Mouse (Mus musculus) left cerebral cortex, postnatal 25 days (tissue): ENCODE results near the gene Atp2a1. TPM values are rescaled to one million over a fixed set of nuclear protein-coding genes. Genes with fewer than 3 reads are reported as not detected.
"Not testable (repeated sequence)": the region's sequence is repeated elsewhere in the genome, so short reads cannot be mapped to it uniquely, and the experiment has no call there.

ENCODE experiments used
- DNase-seq, 2 experiments: peaks; one replicate each; pipeline ENCODE4 v3.0.0; 2022; ENCODE audit warnings: low spot score in 2 of 2, mixed read lengths in 1 of 2
- intact Hi-C: fragments of 180-260 bp; cut with DNase I; formaldehyde crosslinking; loops from one replicate; pipeline ENCODE4 v1.15.1; 2025
- total RNA-seq, 2 experiments: library from RNA; stranded (reverse); gene quantifications; 2 replicates each; pipeline ENCODE4 v1.2.3; 2021

Atp2a1 gene
- total RNA-seq, 2 experiments from 2014 or later, result 0.32 to 0.39 TPM

DNA sequence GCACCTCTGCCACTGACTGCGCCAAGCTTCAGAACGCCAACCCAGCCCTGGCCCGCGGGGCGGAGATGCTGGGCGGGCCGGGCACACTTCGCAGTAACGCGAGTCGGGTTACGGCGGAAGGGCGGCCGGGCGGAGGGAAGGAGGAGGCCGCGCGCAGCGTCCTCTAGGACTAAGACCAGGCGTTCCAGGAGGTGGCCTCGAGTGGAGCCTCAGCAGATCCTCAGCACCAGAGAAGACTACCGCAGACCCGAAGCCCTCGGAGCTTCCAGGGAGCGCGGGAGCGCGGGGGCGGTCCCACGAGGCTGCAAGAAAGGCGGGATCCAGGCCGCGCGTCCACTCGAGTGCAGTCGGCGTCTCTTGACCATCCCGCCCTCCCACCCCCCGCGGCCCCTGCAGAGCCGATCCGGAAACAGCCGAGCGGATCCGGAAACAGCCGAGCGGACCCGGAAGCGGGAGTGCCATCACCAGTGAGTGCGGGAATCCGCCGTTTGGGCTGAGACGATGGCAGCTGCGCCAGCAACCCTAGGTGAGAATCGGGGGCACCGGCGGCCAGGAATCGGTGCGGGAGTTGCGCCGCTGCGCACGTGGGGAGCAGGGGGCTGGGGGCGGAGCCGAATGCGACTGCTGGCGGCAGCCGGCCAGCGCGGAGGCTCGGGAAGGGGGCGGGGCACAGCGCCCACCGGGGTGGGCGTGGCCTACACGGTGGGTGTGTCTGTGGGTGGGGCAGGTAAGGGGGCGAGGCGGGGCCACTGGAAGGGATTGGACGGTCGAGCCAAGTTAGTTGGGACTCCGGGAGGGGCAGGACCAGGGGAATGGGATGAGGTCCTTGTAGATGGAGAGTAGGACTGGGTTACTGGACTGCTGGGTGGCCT is 34.0 kb downstream of the Atp2a1 start, which contains the start of gene Rabep2:
TSS of gene Rabep2 (plus strand) at position 129 of the 872 bp plus-strand sequence.
- intact Hi-C loops, result loop anchor here (2.0 kb wide), 1 partner anchor 46 kb away; the partner anchor contains the start of gene Sh2b1
- DNase-seq, result peak; percentile 94

DNA sequence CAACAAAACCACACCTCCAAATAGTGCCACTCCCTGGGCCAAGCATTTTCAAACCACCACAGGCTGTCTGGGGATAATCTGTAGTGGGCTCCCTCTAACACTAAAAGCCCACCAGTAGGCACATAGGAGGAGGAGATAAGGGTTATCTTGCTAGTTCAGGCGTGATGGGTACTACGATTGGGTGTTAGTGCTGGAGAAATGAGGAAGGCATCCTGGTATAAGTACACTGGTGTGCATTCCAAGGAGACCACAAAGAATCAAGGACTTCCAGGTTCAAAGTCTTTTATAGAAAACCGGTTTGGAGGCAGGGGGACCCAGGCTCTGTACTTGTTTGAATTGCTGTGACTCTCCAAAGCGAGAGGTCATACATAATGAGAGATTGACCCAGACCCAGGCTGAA is 34.8 kb downstream of the Atp2a1 start:
- no peak for DNase-seq

GRCm38 (mm10) chr7:126427323-126427860 is 35.5 kb downstream of the Atp2a1 start:
- no peak for DNase-seq
- intact Hi-C loops, result no loop called here

More for the DNA sequence above, 34.8 kb downstream of the Atp2a1 start:
- intact Hi-C loops, result loop anchor here (2.0 kb wide), 1 partner anchor 47 kb away; the partner anchor contains the start of gene Sh2b1

DNA sequence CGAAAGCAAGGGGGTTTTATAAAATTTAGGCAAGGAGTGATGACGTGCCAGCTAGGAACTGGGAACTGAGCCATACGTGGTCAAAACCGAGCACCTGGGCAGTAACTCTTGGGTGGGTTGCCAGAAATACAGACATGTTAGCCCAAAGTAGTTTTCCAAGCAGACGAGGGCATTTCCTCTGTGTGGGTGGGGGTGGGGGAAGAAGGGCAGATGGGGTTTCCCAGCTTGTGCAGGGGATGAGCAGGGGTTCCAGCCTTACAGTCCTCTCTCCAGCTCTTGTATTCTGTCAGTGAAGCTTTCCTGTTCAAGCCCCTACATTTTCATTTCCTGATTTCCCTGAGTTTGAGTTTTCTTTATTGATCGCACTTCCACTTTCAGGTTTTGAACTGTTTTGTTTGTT is 38.7 kb downstream of the Atp2a1 start:
- DNase-seq, result no peak
- intact Hi-C loops, result no loop called here

DNA sequence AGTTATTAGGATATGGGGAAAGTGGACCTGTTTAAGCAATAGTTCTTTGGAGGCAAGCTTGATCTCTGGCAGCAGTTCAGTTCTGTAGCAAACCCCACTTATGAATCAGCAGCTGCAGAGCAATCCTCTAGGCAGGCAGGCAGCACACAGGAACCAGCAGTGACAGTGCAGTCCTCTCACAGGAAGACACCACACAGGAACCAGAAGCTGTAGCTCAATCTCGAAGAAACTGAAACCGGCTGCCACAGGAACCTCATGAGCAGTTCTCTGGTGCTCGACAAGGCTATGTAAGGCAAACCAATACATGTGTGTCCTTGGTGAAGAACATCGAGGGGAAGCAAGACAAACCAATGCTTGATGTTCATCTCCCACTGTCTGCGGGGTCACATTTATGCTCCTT is 41.2 kb downstream of the Atp2a1 start:
- DNase-seq, result no peak
- intact Hi-C loops, result no loop called here

- intact Hi-C loops, result no loop called here
- DNase-seq, result no peak
Observed at GRCm38 (mm10) chr7:126418496-126418895, 44.4 kb downstream of the Atp2a1 start.

DNA sequence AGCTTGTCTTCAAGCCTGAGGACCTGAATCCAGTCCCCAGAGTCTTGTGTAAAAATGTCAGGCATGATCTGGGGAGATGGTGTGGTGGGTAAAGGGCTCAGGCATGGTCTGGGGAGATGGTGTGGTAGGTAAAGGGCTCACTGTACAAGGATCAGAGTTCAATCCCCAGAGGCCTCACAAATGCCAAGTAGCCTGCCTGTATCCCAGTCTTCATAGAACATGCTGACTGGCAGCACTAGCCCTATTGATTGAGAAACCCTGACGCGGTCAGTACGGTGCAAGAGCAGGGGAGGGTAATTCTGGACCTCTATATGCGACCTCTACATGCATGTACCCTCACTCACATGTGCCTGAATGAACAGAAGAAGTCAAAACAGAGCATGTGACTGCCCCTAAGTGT is 45.3 kb downstream of the Atp2a1 start:
- intact Hi-C loops, result no loop called here

DNA sequence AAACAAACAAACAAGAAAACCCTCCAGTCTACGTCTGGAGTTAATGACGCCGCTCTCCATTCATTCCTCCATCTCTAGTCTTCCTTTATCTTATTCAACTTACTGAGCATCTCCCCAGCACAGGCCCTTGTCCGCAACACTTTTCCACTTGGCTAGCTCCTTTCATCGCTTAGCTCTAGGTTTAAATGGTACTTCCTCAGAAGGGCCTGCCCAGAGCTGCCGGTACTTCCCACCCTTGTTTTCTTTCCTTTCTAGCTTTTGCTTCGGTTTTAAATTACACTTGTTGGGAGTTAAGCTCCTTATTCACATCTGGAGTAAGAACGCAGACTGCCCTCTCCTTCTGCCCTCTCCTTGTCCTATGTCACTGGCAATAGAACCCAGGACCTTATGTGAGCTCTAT is 45.9 kb downstream of the Atp2a1 start:
- no peak for DNase-seq
- intact Hi-C loops, result no loop called here

More for the DNA sequence above, 45.3 kb downstream of the Atp2a1 start:
- DNase-seq, result no peak

- intact Hi-C loops, result no loop called here
- DNase-seq, result no peak
Observed at GRCm38 (mm10) chr7:126416615-126417014, 46.3 kb downstream of the Atp2a1 start.

GRCm38 (mm10) chr7:126414725-126415124 is 48.2 kb downstream of the Atp2a1 start, which contains the start of gene Cd19:
TSS of gene Cd19 (minus strand) at chr7:126414889.
- DNase-seq, result no peak
- intact Hi-C loops, result no loop called here

DNA sequence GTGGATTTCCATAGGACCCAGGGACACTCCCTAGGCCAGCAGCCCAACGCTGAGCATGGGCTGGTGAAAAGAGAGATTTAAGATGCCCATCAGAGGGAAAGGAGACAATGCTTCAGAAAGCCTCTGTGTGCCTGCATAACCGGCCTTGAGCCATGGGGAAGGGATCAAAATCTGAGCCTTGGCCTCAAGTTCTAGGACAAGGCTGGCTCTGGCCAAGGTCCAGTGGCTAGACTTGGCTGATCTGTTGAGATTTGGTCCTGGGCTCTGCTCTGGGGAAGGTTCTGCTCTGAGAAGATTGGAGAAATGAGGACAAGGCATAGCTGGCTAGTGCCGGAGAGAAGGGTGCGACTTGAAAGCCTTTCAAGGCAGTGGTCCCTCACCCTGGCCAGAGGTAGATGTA is 51.8 kb downstream of the Atp2a1 start:
- no peak for DNase-seq
- intact Hi-C loops, result no loop called here

GRCm38 (mm10) chr7:126408686-126409085 is 54.2 kb downstream of the Atp2a1 start:
- intact Hi-C loops, result no loop called here

DNA sequence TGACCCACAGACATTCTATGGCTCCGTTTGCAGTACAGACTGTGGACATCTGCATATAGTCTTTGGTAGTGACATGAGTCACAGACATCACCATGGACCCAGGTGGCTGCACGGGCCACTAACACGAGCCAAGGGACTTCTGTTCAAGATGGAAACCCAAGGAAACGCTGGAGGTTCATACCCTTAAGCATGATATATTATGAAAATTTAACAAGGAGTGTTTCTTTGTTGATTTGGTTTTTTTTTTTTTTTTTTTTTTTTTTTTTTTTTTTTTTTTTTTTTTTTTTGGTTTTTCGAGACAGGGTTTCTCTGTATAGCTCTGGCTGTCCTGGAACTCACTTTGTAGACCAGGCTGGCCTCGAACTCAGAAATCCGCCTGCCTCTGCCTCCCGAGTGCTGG is 60.4 kb downstream of the Atp2a1 start:
- intact Hi-C loops, DNase-seq: not testable (repeated sequence)

More at GRCm38 (mm10) chr7:126408686-126409085, 54.2 kb downstream of the Atp2a1 start:
- DNase-seq, result no peak

- DNase-seq, result peak; percentile 68 to 76
- intact Hi-C loops, result loop anchor here (1.0 to 5.0 kb wide), 2 partner anchors 73 to 129 kb away; no protein-coding TSS in a partner anchor
Observed at GRCm38 (mm10) chr7:126399548-126399947, 63.4 kb downstream of the Atp2a1 start.

DNA sequence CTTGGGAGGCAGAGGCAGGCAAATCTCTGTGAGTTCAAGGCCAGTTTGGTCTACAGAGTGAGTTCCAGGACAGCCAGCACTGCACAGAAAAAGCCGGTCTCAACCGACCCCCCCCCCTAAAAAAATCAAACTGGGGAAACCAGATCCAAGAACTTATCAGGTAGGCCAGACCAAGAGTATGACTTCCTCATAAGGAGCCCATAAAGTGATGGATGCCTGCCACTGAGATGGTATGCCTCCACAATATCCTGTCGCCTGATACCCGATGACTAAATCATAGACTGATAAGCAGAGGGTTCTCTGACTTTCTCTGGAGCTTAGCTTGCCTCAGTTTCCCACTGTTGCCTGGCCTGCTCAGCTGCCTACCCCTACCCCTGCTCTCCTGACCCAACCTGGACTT is 65.1 kb downstream of the Atp2a1 start:
- intact Hi-C loops, result loop anchor here (5.0 kb wide), 1 partner anchor 74 kb away; no protein-coding TSS in a partner anchor
- DNase-seq, result no peak

DNA sequence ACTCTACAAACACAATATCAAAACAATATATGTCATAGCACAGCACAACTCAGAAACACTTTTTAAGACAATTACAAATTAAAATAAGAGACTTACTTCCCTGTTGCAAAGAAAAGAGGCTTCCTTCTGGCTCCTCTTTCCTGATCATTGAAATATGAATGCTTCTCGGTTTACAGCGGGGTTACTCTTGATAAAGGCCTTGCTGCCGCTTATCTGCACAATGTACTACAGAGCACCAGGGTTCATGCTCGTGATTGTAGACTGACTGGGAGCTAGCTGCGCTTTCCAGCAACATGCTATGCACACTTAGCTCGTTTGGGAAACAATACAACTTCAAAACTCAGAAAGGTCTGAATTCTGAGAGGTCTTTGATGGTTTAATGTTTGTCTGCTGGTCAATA is 65.7 kb downstream of the Atp2a1 start:
- intact Hi-C loops, result loop anchor here (5.0 kb wide), 1 partner anchor 75 kb away; no protein-coding TSS in a partner anchor
- DNase-seq, result no peak

DNA sequence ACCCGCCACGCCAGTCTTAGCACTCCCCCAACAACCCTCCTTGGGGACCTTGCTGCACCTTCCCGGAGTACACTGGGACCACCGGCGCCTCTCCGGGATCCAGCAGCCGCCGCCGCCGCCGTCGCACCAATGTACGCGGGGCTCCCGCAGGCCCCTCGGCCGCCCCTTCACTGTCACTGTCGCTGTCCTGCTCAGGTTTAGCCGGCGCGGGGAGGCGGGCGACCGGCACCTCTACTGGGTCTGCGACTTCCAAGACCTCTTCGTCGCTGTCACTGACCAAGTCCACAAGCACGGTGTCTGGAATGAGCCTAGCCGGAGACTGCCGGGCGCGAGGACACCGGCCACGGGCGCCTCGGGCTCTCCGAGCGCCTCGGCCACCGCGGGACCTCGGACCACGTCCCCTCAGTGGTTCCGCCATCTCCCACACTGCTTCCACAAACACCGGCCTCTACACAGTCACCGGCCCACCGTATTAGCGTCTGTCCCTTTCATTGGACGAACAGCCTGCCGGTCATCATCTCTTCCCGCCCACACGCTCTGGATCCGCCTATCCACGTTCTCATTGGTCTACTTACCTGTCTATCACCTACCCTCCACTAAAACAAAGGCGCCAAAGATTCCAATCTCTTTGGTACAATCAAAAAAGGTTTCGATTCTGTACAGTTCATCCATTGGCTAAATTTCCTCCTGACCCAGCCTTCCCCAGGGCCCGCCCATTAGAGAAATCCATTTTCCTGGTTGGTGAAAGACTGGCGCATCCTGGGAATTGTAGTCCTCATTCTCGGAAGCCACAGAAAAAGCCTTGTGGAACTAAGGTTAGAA is 66.4 kb downstream of the Atp2a1 start, which contains the start of gene Nfatc2ip:
TSS of gene Nfatc2ip (minus strand) at position 440 of the 822 bp plus-strand sequence.
- intact Hi-C loops, result loop anchor here (5.0 kb wide), 1 partner anchor 76 kb away; no protein-coding TSS in a partner anchor
- peak; percentile 99 for DNase-seq
